Mouse (Mus musculus) liver, adult 2 months (tissue): Measurements from ENCODE around the gene Olfr642.

Experiments
- CTCF ChIP-seq: fragments of 200-500 bp; IDR thresholded peaks from 2 replicates; pipeline ENCODE4 v1.5.1; 2011; ENCODE audit warnings: low read depth, low read length, control low read depth
- POLR2A ChIP-seq: fragments of 200-500 bp; IDR thresholded peaks from 2 replicates; pipeline ENCODE4 v1.6.1; 2011; ENCODE audit warnings: low read length, control low read depth; ENCODE audit not compliant: insufficient read depth; ENCODE audit errors: extremely low read depth

DNA sequence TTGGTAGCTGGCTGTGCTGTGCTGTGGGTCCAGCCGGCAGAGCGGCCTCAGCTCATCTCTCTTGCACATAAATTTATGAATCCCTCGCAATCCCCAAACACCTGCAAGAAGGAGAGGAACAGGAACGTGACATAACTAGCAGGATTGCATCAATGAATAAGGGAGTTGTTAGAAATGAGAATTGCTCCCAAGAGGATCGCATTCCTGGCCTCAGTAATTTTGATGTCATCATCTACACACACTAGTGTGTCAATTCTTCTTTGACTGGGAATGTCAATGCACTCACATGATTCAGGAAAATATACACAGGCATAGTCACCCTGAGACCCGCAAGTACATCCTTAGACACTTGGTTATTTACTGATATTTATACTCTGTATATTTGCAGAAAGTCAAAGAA, 27.0 kb downstream of the Olfr642 start, which contains the start of gene Olfr640:
- TF ChIP-seq POLR2A (no peak), CTCF (no peak)
